Mouse (Mus musculus): ENCODE data around the gene Unc5c. TPM values are rescaled to one million over a fixed set of nuclear protein-coding genes. Genes with fewer than 3 reads are reported as not detected.

The Unc5c gene
- polyA plus RNA-seq, 1 experiment from 2014 or later = 10.2 TPM

DNA sequence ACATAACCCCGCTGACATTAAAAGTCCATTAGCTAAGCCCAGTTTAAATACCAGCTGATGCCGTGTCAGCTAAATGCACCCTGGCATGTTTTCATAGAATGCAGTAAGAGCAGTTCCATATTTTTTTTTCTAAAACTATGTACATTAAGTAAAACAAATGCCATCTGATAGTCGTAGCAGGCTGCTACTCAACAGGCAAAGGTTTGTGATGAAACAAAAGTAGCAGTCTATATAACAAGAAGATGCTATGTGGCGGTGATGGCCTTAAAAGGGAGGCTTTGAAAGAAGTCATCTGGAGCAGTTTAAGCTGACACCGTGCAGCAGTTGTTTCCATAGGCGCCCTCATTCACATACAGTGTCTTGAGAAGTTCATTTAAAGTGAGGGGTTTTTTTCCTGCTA is 10.9 kb downstream of the Unc5c start:
- Histone ChIP-seq H3K36me3 (ENCODE audit: control insufficient read depth, insufficient read depth, low read length) (no peaks in the 10 kb centered on the region), H3K9ac (ENCODE audit: low read depth, low read length) (no peak overlapping the region), H3K4me3 (ENCODE audit: low read depth, low read length) (no peak overlapping the region), H3K27me3 (ENCODE audit: control insufficient read depth, insufficient read depth, low read depth, low read length) (no peaks in the 10 kb centered on the region), H3K4me1 (ENCODE audit: control insufficient read depth, insufficient read depth, low read length) (no peaks in the 10 kb centered on the region), H3K27ac (ENCODE audit: low read length) (no peak overlapping the region), H3K4me2 (ENCODE audit: low read length) (no peak overlapping the region), H3K9me3 (replicated peaks; ENCODE audit: control insufficient read depth, low read length, poor library complexity, severe bottlenecking) (no peaks in the 10 kb centered on the region)
- 64% methylated on average over 6 of the region's 6 CpGs for WGBS
- no peak for ATAC-seq

DNA sequence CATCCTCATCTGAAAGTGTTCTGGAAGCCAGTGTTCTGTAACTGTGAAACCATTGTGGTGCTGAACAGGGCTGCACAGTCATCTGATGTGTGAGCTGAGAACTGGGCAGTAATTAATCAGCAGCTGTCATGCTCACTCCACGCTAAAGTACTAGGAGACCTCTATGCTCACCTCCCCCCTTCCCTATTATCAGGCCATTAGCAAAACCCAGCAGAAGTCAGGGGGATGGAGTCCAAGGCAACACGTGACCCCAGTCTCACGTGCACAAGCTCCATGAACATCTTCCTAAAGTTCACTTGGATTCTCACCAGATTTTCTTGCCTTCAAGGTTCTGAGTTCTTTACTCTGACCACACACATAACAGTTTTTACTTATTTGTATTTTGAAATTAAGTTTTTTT is 11.7 kb downstream of the Unc5c start:
- ATAC-seq = no peak
- H3K27ac ChIP-seq (ENCODE audit: low read length) = no peak overlapping the region
- H3K4me2 ChIP-seq (ENCODE audit: low read length) = no peak overlapping the region
- no peak overlapping the region for H3K9ac ChIP-seq (ENCODE audit: low read depth, low read length)
- 45% methylated on average over 3 of the region's 3 CpGs for WGBS
- H3K4me3 ChIP-seq (ENCODE audit: low read depth, low read length) = no peak overlapping the region
- no peaks in the 10 kb centered on the region for H3K4me1 ChIP-seq (ENCODE audit: control insufficient read depth, insufficient read depth, low read length)
- H3K9me3 ChIP-seq (replicated peaks; ENCODE audit: control insufficient read depth, low read length, poor library complexity, severe bottlenecking) = no peaks in the 10 kb centered on the region
- no peaks in the 10 kb centered on the region for H3K27me3 ChIP-seq (ENCODE audit: control insufficient read depth, insufficient read depth, low read depth, low read length)
- H3K36me3 ChIP-seq (ENCODE audit: control insufficient read depth, insufficient read depth, low read length) = no peaks in the 10 kb centered on the region

DNA sequence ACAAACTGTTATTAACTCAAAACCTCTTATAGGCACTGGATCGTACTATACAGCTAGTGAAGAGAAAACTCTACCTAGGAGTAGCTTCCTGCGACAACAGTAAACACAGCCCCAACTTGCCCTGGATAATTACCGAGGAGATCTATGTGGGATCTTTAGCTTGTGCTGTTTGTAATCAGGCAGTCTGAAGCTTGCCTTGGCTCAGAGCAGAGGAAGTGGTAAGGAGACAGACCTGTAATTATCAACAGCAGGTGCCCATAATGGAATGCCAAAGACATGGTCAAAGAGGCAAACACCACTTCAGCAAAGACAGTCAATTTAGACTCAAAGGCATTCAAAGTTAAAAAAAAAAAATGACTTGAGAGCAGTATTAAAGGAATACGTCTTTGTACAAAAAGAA is 17.4 kb downstream of the Unc5c start:
- Histone ChIP-seq H3K4me1 (ENCODE audit: control insufficient read depth, insufficient read depth, low read length) (no peaks in the 10 kb centered on the region), H3K9me3 (replicated peaks; ENCODE audit: control insufficient read depth, low read length, poor library complexity, severe bottlenecking) (no peaks in the 10 kb centered on the region), H3K36me3 (ENCODE audit: control insufficient read depth, insufficient read depth, low read length) (no peaks in the 10 kb centered on the region), H3K9ac (ENCODE audit: low read depth, low read length) (no peak overlapping the region), H3K27me3 (ENCODE audit: control insufficient read depth, insufficient read depth, low read depth, low read length) (no peaks in the 10 kb centered on the region), H3K4me3 (ENCODE audit: low read depth, low read length) (no peak overlapping the region), H3K27ac (ENCODE audit: low read length) (no peak overlapping the region), H3K4me2 (ENCODE audit: low read length) (no peak overlapping the region)
- no peak for ATAC-seq
- WGBS = 87% methylated on average over 4 of the region's 4 CpGs

DNA sequence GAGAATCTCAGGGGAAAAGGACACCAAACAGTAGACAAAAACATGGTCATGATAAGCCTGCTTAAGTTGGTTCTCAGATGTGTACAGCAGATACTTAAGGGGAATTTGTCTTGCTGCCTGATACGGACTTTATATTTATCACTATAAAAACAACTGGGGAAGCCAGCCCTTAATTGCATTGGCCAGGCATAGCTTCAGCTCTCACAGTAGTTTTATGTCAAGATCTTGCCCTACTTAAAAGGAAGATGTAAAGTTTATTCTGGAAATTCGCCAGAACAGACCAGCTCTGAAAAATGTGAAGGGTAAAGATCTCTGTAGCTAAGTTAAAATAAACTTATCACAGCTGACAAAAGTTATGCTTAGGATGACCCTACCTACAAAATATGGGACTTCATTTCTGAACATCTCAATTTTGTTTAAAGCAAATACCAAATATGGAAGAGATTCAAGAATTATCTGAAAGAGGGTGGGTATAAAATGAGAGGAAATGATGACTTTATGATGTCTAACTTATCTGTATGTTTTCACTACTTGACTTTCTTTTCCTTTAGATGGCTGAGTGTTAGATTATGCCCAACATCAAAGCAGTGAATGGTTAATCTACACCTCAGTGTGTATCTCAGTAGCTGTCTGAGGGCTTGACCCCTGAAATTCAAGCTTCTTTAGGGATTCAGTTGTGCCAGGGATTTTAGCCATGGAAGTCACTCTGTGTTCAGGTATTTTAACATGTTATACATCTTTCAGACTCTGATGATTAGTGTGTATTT is 18.8 kb downstream of the Unc5c start:
- Histone ChIP-seq H3K27ac (ENCODE audit: low read length) (no peak overlapping the region), H3K27me3 (ENCODE audit: control insufficient read depth, insufficient read depth, low read depth, low read length) (no peaks in the 10 kb centered on the region), H3K9me3 (replicated peaks; ENCODE audit: control insufficient read depth, low read length, poor library complexity, severe bottlenecking) (no peaks in the 10 kb centered on the region), H3K4me1 (ENCODE audit: control insufficient read depth, insufficient read depth, low read length) (no peaks in the 10 kb centered on the region), H3K4me3 (ENCODE audit: low read depth, low read length) (no peak overlapping the region), H3K4me2 (ENCODE audit: low read length) (no peak overlapping the region), H3K36me3 (ENCODE audit: control insufficient read depth, insufficient read depth, low read length) (no peaks in the 10 kb centered on the region), H3K9ac (ENCODE audit: low read depth, low read length) (no peak overlapping the region)
- no peak for ATAC-seq
- 85% methylated on average over 2 of the region's 2 CpGs for WGBS

DNA sequence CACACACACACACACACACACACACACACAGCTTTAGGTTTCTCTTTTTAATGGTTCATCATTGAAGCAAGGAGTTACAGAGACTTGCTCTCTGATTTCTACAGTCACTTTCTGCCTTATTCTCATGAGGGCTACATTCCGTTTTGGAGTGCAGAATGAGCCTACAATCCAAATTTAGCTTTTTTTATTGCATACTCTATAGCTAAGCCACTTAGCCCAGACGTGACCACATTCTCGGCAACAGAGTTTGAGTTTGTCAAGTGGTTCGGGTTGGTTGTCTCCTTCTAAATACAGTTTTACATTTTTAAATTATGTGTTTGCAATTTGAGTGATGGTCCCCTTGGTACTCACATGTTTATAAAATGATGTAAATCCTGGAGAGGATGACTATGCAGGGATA is 20.2 kb downstream of the Unc5c start:
- Histone ChIP-seq H3K4me3 (ENCODE audit: low read depth, low read length) (no peak overlapping the region), H3K36me3 (ENCODE audit: control insufficient read depth, insufficient read depth, low read length) (no peaks in the 10 kb centered on the region), H3K4me2 (ENCODE audit: low read length) (no peak overlapping the region), H3K9ac (ENCODE audit: low read depth, low read length) (no peak overlapping the region), H3K4me1 (ENCODE audit: control insufficient read depth, insufficient read depth, low read length) (no peaks in the 10 kb centered on the region), H3K27ac (ENCODE audit: low read length) (no peak overlapping the region), H3K9me3 (replicated peaks; ENCODE audit: control insufficient read depth, low read length, poor library complexity, severe bottlenecking) (no peaks in the 10 kb centered on the region), H3K27me3 (ENCODE audit: control insufficient read depth, insufficient read depth, low read depth, low read length) (no peaks in the 10 kb centered on the region)
- 88% methylated on average over 4 of the region's 4 CpGs for WGBS
- no peak for ATAC-seq

DNA sequence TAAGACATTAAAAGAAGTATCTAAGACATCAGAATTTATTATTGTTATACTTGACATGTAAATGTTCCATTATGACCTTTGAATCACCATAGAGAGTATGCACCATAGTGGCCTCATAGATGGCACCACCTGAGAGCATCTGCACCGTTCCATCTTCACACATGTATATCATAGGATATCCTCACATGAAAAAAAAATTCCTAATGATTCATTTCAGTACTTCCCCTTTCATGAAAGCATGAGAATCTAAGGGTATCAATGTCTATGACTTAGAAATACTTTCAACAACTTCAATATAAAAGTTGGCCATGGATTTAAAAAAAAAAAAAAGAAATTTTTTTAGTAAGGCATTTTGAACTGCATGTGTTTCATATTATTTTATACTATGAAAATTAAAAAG is 25.6 kb downstream of the Unc5c start:
- Histone ChIP-seq H3K27me3 (ENCODE audit: control insufficient read depth, insufficient read depth, low read depth, low read length) (no peaks in the 10 kb centered on the region), H3K9me3 (replicated peaks; ENCODE audit: control insufficient read depth, low read length, poor library complexity, severe bottlenecking) (no peaks in the 10 kb centered on the region), H3K36me3 (ENCODE audit: control insufficient read depth, insufficient read depth, low read length) (no peaks in the 10 kb centered on the region), H3K27ac (ENCODE audit: low read length) (no peak overlapping the region), H3K9ac (ENCODE audit: low read depth, low read length) (no peak overlapping the region), H3K4me2 (ENCODE audit: low read length) (no peak overlapping the region), H3K4me3 (ENCODE audit: low read depth, low read length) (no peak overlapping the region), H3K4me1 (ENCODE audit: control insufficient read depth, insufficient read depth, low read length) (no peaks in the 10 kb centered on the region)
- WGBS = 88% methylated on average over 1 of the region's 1 CpGs
- no peak for ATAC-seq

DNA sequence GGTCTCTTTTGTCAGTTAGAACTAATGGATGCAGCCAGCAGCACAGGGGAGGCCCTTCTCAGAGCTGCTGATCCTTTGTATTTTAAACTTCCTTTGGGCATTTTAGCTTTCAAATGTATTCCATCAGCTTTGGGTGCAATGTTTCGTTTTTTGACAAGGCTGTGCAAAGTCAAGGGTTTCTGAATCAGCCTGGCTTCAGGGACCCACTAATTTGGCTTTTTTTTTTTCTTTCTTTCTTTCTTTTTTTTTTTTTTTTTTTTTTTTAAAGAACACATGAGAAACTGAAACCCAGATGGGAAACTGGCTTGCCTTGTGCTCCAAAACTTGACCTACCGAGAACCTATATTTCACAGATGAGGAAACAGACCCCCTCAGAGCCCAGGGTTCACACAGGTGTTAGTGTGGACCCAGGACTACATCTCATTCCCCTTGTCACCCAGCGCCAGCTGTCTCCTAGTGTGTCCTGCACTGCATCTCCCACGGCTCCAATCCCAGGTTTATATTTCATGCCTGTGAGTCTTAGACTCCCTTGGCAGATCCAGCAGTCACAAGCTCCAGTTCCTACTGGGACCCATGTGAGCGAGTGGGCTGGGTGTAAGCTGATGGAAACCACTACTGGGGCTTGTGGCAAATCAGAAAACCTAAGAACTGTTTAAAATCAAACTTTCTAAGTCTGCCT is 26.4 kb downstream of the Unc5c start:
- Histone ChIP-seq H3K27ac (ENCODE audit: low read length) (no peak overlapping the region), H3K4me1 (ENCODE audit: control insufficient read depth, insufficient read depth, low read length) (no peaks in the 10 kb centered on the region), H3K4me2 (ENCODE audit: low read length) (no peak overlapping the region), H3K27me3 (ENCODE audit: control insufficient read depth, insufficient read depth, low read depth, low read length) (no peaks in the 10 kb centered on the region), H3K36me3 (ENCODE audit: control insufficient read depth, insufficient read depth, low read length) (no peaks in the 10 kb centered on the region), H3K4me3 (ENCODE audit: low read depth, low read length) (no peak overlapping the region), H3K9ac (ENCODE audit: low read depth, low read length) (peak overlapping the region; percentile 4; the same call in 1 of the 2 replicates), H3K9me3 (replicated peaks; ENCODE audit: control insufficient read depth, low read length, poor library complexity, severe bottlenecking) (no peaks in the 10 kb centered on the region)
- WGBS = 46% methylated on average over 5 of the region's 5 CpGs
- no peak for ATAC-seq

DNA sequence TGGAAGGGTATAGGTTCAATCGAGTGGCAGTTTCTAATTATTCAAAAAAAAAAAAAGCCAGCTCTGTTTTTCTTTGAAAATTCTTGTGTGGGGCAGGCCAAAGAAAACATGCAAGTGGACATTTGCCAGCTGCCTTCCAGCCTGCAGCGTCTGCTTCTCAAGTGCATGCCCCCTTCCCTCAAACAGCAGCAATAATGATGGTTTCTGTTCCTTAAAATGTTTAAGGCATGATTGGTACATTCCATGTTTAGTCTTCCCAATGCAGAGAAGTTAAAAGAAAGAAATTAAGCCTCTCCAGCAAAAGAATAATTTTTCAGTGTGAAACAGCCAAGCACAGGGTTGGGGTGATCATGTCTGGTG is 26.9 kb downstream of the Unc5c start:
- Histone ChIP-seq H3K9me3 (replicated peaks; ENCODE audit: control insufficient read depth, low read length, poor library complexity, severe bottlenecking) (no peaks in the 10 kb centered on the region), H3K36me3 (ENCODE audit: control insufficient read depth, insufficient read depth, low read length) (no peaks in the 10 kb centered on the region), H3K4me2 (ENCODE audit: low read length) (no peak overlapping the region), H3K27ac (ENCODE audit: low read length) (no peak overlapping the region), H3K4me1 (ENCODE audit: control insufficient read depth, insufficient read depth, low read length) (no peaks in the 10 kb centered on the region), H3K9ac (ENCODE audit: low read depth, low read length) (no peak overlapping the region), H3K27me3 (ENCODE audit: control insufficient read depth, insufficient read depth, low read depth, low read length) (no peaks in the 10 kb centered on the region), H3K4me3 (ENCODE audit: low read depth, low read length) (no peak overlapping the region)
- no peak for ATAC-seq
- 42% methylated on average over 2 of the region's 2 CpGs for WGBS

DNA sequence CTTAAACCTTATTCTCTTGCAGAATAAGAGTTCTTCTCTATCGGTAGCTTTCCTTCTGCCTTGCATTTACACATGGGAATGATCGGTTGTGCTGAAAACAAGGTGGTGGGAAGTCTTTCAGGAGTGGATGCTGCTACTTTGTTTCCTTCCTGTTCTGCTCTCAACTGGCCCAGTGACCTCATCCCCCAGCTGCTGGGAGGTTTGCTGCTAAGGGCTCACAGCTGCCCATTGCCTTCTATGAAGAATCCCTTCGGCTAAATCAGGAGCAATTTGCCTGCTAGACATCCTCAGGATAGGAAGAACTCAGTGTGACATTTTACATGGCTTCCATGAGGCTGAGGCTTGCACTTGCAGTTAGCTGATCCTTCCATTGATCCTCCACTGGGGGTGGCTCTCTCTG is 28.0 kb downstream of the Unc5c start:
- ATAC-seq = no peak
- Histone ChIP-seq H3K4me1 (ENCODE audit: control insufficient read depth, insufficient read depth, low read length) (no peaks in the 10 kb centered on the region), H3K4me3 (ENCODE audit: low read depth, low read length) (no peak overlapping the region), H3K27me3 (ENCODE audit: control insufficient read depth, insufficient read depth, low read depth, low read length) (no peaks in the 10 kb centered on the region), H3K9ac (ENCODE audit: low read depth, low read length) (no peak overlapping the region), H3K27ac (ENCODE audit: low read length) (no peak overlapping the region), H3K4me2 (ENCODE audit: low read length) (no peak overlapping the region), H3K9me3 (replicated peaks; ENCODE audit: control insufficient read depth, low read length, poor library complexity, severe bottlenecking) (no peaks in the 10 kb centered on the region), H3K36me3 (ENCODE audit: control insufficient read depth, insufficient read depth, low read length) (no peaks in the 10 kb centered on the region)
- WGBS = 84% methylated on average over 3 of the region's 3 CpGs

Data from midbrain, embryonic 16.5 days (tissue).